In genomic region chr15:18841769-18842168, GRCm38 (mm10) we compare ENCODE assay signal across 34 mouse cellular contexts. TPM values are rescaled to one million over a fixed set of nuclear protein-coding genes. Genes with fewer than 3 reads are reported as not detected.
"Had no signal": no experiment of that assay in that cellular context is flagged by ENCODE, and none has a peak within 500 bp of the region (broad histone marks: within the 10 kb centered on the region; RNA-seq: fewer than 3 reads in every experiment).

No protein-coding gene starts in this region.

- H3K9ac ChIP-seq: limb, embryonic 12.5 days; limb, embryonic 13.5 days; limb, embryonic 15.5 days; liver, embryonic 12.5 days; liver, embryonic 13.5 days; liver, embryonic 14.5 days; liver, embryonic 15.5 days; liver, postnatal 0 days; lung, embryonic 14.5 days; lung, embryonic 15.5 days; midbrain, embryonic 12.5 days; midbrain, embryonic 13.5 days; midbrain, embryonic 15.5 days; neural tube, embryonic 12.5 days had no signal

- H3K4me1 ChIP-seq: limb, embryonic 15.5 days; liver, embryonic 12.5 days; liver, embryonic 13.5 days; liver, embryonic 15.5 days; lung, embryonic 15.5 days; megakaryocyte, embryonic 14.5 days; midbrain, embryonic 10.5 days; midbrain, embryonic 12.5 days; midbrain, embryonic 13.5 days; neural tube, embryonic 12.5 days had no signal

- H3K4me3 ChIP-seq: limb, embryonic 10.5 days; limb, embryonic 12.5 days; limb, embryonic 13.5 days; limb, embryonic 15.5 days; liver, embryonic 12.5 days; liver, embryonic 13.5 days; liver, embryonic 15.5 days; lung, embryonic 15.5 days; megakaryocyte, embryonic 14.5 days; midbrain, embryonic 10.5 days; midbrain, embryonic 12.5 days; midbrain, embryonic 13.5 days; midbrain, embryonic 15.5 days; myocyte; neural tube, embryonic 12.5 days had no signal

- H3K36me3 ChIP-seq: limb, embryonic 10.5 days; limb, embryonic 12.5 days; limb, embryonic 13.5 days; limb, embryonic 15.5 days; liver, embryonic 12.5 days; liver, embryonic 13.5 days; liver, embryonic 15.5 days; lung, embryonic 15.5 days; midbrain, embryonic 10.5 days; midbrain, embryonic 12.5 days; midbrain, embryonic 13.5 days; midbrain, embryonic 15.5 days; neural tube, embryonic 12.5 days had no signal

- H3K27ac ChIP-seq: limb, embryonic 10.5 days; limb, embryonic 12.5 days; limb, embryonic 13.5 days; limb, embryonic 15.5 days; liver, embryonic 12.5 days; liver, embryonic 13.5 days; liver, embryonic 14.5 days; liver, embryonic 15.5 days; lung, embryonic 15.5 days; macrophage; midbrain, embryonic 10.5 days; midbrain, embryonic 12.5 days; midbrain, embryonic 13.5 days; midbrain, embryonic 15.5 days; neural tube, embryonic 12.5 days had no signal

- H3K9me3 ChIP-seq: limb, embryonic 10.5 days; limb, embryonic 12.5 days; limb, embryonic 13.5 days; limb, embryonic 15.5 days; liver, embryonic 12.5 days; liver, embryonic 13.5 days; liver, embryonic 15.5 days; lung, embryonic 15.5 days; megakaryocyte, embryonic 14.5 days; midbrain, embryonic 10.5 days; midbrain, embryonic 12.5 days; midbrain, embryonic 13.5 days; midbrain, embryonic 15.5 days; neural tube, embryonic 12.5 days had no signal

- H3K27me3 ChIP-seq: limb, embryonic 12.5 days; limb, embryonic 13.5 days; limb, embryonic 15.5 days; liver, embryonic 12.5 days; liver, embryonic 13.5 days; liver, embryonic 15.5 days; lung, embryonic 15.5 days; megakaryocyte, embryonic 14.5 days; midbrain, embryonic 12.5 days; midbrain, embryonic 13.5 days; midbrain, embryonic 15.5 days; neural tube, embryonic 12.5 days had no signal

- DNase-seq: left cerebral cortex, postnatal 4 days; liver; liver, embryonic 13.5 days; liver, postnatal 0 days; lung, adult 18-20 months; lung, adult 2 months; lung, embryonic 14.5 days; lung, postnatal 10 days; lung, postnatal 14 days; lung, postnatal 36 days; lung, postnatal 4 days; midbrain, embryonic 14.5 days had no signal

RNA-seq across cellular contexts. Expression of gene Cdh10, which starts 23.0 kb away (rescaled TPM):
- total RNA-seq: liver, adult 2 months; megakaryocyte progenitor cell, adult 5-6 weeks; megakaryocyte, adult 5-6 weeks; megakaryocyte-erythroid progenitor cell, adult 5-6 weeks; monocyte, adult 5-6 weeks had no signal
- polyA plus RNA-seq: liver, adult 2 months; liver, embryonic 15.5 days; liver, embryonic 16.5 days; liver, postnatal 0 days; macrophage had no signal
